Mouse (Mus musculus): ENCODE results near the gene Iqca.

Gene Iqca

GRCm38 (mm10) chr1:90071812-90072580 lies 81.2 kb downstream of the Iqca start:
- peak in 1 of 2 experiments; percentile 29 for DNase-seq (ENCODE audit: inconsistent age in 2 of 2, low spot score in 1 of 2)

GRCm38 (mm10) chr1:90060599-90060998 lies 92.6 kb downstream of the Iqca start:
- peak; percentile 41 to 84 for DNase-seq (ENCODE audit: inconsistent age in 2 of 2, low spot score in 1 of 2)

GRCm38 (mm10) chr1:90060054-90060453 lies 93.1 kb downstream of the Iqca start:
- DNase-seq (ENCODE audit: inconsistent age in 2 of 2, low spot score in 1 of 2), result no peak

GRCm38 (mm10) chr1:90054991-90055390 lies 98.2 kb downstream of the Iqca start:
- no peak for DNase-seq (ENCODE audit: inconsistent age in 2 of 2, low spot score in 1 of 2)

GRCm38 (mm10) chr1:90051347-90051746 lies 101.9 kb downstream of the Iqca start:
- DNase-seq (ENCODE audit: inconsistent age in 2 of 2, low spot score in 1 of 2), result peak; percentile 53 to 85

GRCm38 (mm10) chr1:90050046-90050739 lies 103.0 kb downstream of the Iqca start:
- DNase-seq (ENCODE audit: inconsistent age in 2 of 2, low spot score in 1 of 2), result no peak

GRCm38 (mm10) chr1:90028305-90028704 lies 124.9 kb downstream of the Iqca start:
- DNase-seq (ENCODE audit: inconsistent age in 2 of 2, low spot score in 1 of 2), result no peak

- peak; percentile 51 to 78 for DNase-seq (ENCODE audit: inconsistent age in 2 of 2, low spot score in 1 of 2)
Measured at GRCm38 (mm10) chr1:90026945-90027344, 126.3 kb downstream of the Iqca start.

GRCm38 (mm10) chr1:90020336-90020735 lies 132.9 kb downstream of the Iqca start:
- peak; percentile 73 to 83 for DNase-seq (ENCODE audit: inconsistent age in 2 of 2, low spot score in 1 of 2)

- peak; percentile 87 to 92 for DNase-seq (ENCODE audit: inconsistent age in 2 of 2, low spot score in 1 of 2)
Measured at GRCm38 (mm10) chr1:90018071-90018470, 135.1 kb downstream of the Iqca start.

- no peak for DNase-seq (ENCODE audit: inconsistent age in 2 of 2, low spot score in 1 of 2)
Measured at GRCm38 (mm10) chr1:90014446-90014845, 138.8 kb downstream of the Iqca start, which contains the start of gene Asb18. Gene Asb18 (minus strand): TSS chr1:90014666.

GRCm38 (mm10) chr1:90013273-90013672 lies 139.9 kb downstream of the Iqca start:
- DNase-seq (ENCODE audit: inconsistent age in 2 of 2, low spot score in 1 of 2), result no peak

GRCm38 (mm10) chr1:90012850-90013249 lies 140.4 kb downstream of the Iqca start:
- DNase-seq (ENCODE audit: inconsistent age in 2 of 2, low spot score in 1 of 2), result no peak

- DNase-seq (ENCODE audit: inconsistent age in 2 of 2, low spot score in 1 of 2), result no peak
Measured at GRCm38 (mm10) chr1:90012168-90012567, 141.0 kb downstream of the Iqca start.

GRCm38 (mm10) chr1:90010077-90010476 lies 143.1 kb downstream of the Iqca start:
- DNase-seq (ENCODE audit: inconsistent age in 2 of 2, low spot score in 1 of 2), result no peak

- no peak for DNase-seq (ENCODE audit: inconsistent age in 2 of 2, low spot score in 1 of 2)
Measured at GRCm38 (mm10) chr1:90009188-90009587, 144.0 kb downstream of the Iqca start.

GRCm38 (mm10) chr1:90006666-90007065 lies 146.5 kb downstream of the Iqca start:
- no peak for DNase-seq (ENCODE audit: inconsistent age in 2 of 2, low spot score in 1 of 2)

GRCm38 (mm10) chr1:90000981-90001380 lies 152.2 kb downstream of the Iqca start:
- DNase-seq (ENCODE audit: inconsistent age in 2 of 2, low spot score in 1 of 2), result no peak

GRCm38 (mm10) chr1:89999858-90000257 lies 153.3 kb downstream of the Iqca start:
- no peak for DNase-seq (ENCODE audit: inconsistent age in 2 of 2, low spot score in 1 of 2)

GRCm38 (mm10) chr1:89998696-89999095 lies 154.5 kb downstream of the Iqca start:
- DNase-seq (ENCODE audit: inconsistent age in 2 of 2, low spot score in 1 of 2), result no peak

GRCm38 (mm10) chr1:89998076-89998475 lies 155.1 kb downstream of the Iqca start:
- no peak for DNase-seq (ENCODE audit: inconsistent age in 2 of 2, low spot score in 1 of 2)

- DNase-seq (ENCODE audit: inconsistent age in 2 of 2, low spot score in 1 of 2), result no peak
Measured at GRCm38 (mm10) chr1:89992256-89992655, 160.9 kb downstream of the Iqca start.

Measured in adrenal gland, adult (tissue).